Mouse (Mus musculus): Measurements from ENCODE around the gene D5Ertd579e.

DNA sequence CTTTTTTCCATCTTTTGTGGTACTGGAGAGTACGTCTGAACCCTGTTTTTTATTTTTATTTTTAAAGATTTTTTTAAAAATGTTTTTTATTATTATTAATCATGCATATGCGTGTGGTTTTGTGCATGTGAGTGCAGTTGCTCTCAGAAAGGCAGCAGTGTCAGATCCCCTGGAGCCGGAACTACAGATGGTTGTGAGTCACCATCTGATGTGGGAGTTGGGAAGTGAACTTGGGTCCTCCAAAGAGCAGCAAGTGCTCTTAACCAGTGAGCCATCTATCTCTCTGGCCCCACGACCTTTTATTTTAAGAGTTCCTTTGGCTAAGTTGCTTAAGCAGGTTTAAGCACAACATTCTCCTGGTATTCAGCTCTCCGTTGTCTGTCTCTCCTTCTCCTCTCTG is 99.6 kb downstream of the D5Ertd579e start:
- no peak for TF ChIP-seq POLR2A (IDR thresholded peaks at IDR 0.05; ENCODE audit: low read depth, low read length)
- TF ChIP-seq UBTF (IDR thresholded peaks at IDR 0.05; ENCODE audit: low read depth, low read length) = no peak
- TF ChIP-seq E2F4 (IDR thresholded peaks at IDR 0.05; ENCODE audit: insufficient replicate concordance, low read depth, low read length) = no peak
- no peak for TF ChIP-seq CTCF (conservative IDR thresholded peaks at IDR 0.05 in 1 of 2, IDR thresholded peaks at IDR 0.05 in 1 of 2; ENCODE audit: low read depth in 2 of 2, low read length in 2 of 2)
- TF ChIP-seq MAX (IDR thresholded peaks at IDR 0.05; ENCODE audit: low read length) = no peak
- no peak for TF ChIP-seq MAFK (IDR thresholded peaks at IDR 0.05; ENCODE audit: insufficient replicate concordance, low read length)
- no peak for TF ChIP-seq MAZ (IDR thresholded peaks at IDR 0.05; ENCODE audit: low read depth, low read length)

Data from CH12.LX (cell line).